Mouse (Mus musculus) naive thymus-derived CD4-positive, alpha-beta T cell, adult 2 months (primary cell): ENCODE measurements around the gene Pald1.

Experiments
- DNase-seq: peaks from one replicate; pipeline ENCODE4 v3.0.0-alpha.2; 2011; ENCODE audit warnings: low read depth

Pald1 gene

DNA sequence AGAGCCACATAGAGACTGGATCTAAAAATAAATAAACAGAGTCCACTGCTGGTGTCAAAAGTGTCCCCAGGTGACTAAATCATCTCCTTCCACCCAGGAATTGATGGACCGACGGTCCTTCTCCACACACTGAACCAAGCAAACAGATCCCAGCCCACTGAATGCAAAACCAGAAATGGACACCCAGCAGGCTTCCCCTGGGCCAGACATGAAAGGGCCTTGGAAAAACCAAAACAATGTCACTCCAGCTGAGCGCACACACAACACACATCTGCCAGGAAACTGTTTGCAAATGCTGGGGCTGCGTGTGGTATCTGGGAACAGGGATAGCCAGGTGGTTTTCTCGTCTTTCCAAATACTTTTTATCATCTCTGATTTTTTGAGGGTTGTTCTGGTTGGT is 13.6 kb downstream of the Pald1 start:
- no peak for DNase-seq

DNA sequence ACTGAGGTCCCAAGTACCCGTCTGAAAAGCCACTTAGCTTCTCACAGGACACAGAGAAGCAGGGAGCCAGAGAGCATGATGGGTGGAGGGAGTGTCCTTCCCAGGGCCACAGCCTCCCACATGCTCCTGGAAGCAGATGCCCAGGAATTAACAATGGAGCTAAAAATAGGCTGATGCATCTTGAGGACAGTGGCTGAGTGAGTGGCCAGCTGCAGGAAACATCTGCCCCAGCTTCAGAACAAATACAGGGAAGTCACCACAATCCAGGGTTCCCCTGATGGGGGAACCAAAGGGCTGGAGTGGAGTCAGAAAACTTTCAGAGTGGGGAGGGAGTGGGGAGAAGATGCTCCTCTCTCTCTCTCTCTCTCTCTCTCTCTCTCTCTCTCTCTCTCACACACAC is 17.4 kb downstream of the Pald1 start:
- no peak for DNase-seq

DNA sequence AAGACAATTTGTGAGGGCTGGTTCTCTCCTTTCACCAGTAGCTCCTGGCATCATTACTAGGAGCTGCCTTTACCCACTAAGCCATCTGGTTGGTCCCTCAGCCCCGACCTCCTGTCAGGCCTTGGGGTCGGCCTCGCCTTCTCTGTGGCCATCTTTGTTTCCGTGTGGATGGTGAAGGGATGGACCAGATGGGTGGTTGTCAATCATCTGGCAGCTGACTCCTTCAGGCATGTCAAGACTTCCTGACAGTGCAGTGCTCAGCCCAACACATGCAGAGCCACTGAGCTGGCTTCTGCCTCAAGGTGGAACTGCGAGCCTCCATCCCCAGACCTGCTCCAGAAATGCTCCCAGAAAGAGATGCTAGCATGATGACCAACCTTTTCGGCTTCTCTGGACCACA is 18.9 kb downstream of the Pald1 start:
- no peak for DNase-seq

DNA sequence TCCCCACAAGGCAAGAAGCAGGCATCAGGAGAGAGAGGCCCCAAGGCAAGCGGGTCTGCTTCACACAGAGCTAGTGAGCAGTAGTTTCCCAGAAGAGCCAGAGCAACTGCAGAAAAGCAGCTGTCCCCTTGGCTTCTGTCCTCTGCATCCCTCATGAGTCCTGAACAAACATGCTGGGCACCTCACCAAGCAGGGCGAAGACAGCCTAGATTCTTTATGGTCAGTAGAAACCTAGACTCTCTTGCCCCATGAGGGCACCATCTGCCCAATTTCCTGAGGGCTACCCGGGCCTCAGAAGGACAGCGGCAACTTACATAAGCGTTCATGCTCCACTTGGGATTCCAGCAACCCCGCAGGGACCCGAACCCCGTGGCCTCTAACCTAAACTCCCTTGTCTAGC is 20.3 kb downstream of the Pald1 start:
- no peak for DNase-seq

DNA sequence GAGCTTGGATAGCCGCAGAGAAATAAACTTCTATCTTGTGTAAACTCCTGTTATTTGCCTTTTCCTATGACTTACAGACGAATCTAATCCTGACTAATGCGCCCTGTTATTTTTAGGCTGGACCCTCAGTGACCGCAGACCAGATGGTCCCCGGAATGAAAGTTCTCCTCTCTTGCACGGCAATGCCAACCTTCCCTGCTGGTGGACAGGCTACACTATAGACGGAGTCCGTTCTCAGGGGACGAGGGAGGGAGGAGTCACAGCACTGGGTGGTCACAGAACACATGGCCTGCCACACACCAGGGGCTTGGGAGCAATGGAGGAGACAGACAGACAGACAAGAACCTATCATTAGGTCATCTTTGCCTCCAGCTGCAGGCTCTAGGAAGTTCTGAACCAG is 20.8 kb downstream of the Pald1 start:
- DNase-seq: no peak

DNA sequence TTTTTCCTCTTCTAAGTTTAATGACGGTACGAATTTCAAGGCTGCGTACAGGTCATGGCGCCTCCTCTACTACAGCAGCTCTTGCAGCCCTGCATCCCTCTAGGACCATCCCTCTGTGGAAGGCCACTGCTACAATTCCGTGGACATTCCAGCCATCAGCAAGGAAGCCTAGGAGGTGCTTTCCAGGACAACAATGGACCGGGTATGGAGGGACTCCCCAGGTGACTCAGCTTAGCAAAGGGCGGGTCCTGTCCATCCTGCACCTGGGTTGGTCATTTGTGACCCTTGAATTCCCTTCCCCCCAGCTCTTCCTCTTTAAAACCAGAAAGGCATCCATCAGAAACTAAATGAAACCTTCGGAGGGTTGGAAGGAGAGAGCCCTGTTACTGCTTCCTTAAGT is 22.7 kb downstream of the Pald1 start:
- no peak for DNase-seq

DNA sequence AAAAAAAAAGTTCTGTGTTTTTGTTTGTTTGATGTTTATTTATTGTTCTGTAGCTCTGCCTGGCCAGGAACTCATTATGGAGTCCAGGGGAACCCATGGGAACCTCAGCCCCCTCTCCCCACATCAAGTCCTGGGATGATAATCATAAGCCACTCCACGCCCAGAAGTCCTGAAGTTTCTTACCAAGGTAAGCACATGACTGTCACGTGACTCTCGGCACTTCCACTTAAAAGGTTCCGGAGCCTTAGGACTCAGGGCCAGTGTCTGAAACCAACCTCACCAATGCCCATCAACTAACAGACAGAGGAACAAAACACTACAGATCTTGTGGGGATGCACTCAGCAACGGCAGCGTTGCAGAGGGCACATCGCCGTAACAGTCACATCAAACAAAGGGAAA is 23.9 kb downstream of the Pald1 start:
- DNase-seq: no peak

DNA sequence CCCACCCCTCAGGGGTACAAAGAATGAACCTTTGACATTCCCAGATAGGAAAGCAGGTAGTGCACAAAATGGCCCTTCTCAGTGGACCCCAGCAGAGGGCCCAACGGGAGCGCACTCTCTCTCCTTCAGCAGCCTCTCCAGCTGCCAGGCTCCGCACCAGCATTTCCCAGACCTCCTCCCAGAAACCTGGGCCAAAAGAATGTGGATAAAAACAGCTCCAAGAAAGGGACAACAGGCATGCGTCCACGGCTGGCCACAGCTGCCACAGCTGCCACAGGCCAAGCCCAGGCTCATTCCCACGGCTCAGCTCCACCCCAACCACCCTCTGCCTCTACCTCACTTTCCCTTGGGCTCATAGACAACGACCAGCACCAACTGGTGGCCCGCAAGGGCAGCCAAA is 25.7 kb downstream of the Pald1 start:
- DNase-seq: no peak

DNA sequence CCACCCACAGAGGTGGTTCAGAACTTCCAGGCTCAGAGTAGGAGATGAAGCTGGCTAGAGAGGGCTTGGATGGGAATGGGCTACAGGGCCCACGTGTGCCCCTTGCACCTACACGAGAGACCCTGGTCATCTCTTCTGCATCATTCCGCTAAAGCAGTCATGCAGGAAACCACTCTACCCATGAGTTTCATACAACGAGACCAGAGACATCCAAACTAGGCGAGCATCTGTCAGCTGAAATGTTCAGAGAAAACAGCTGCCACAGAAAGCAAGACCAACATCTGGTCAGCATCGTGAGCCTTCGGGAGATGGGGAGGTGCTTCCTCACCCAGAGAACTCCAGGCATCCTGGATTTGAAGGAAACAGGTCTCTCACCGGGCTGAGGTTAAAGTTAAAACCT is 26.8 kb downstream of the Pald1 start:
- no peak for DNase-seq

DNA sequence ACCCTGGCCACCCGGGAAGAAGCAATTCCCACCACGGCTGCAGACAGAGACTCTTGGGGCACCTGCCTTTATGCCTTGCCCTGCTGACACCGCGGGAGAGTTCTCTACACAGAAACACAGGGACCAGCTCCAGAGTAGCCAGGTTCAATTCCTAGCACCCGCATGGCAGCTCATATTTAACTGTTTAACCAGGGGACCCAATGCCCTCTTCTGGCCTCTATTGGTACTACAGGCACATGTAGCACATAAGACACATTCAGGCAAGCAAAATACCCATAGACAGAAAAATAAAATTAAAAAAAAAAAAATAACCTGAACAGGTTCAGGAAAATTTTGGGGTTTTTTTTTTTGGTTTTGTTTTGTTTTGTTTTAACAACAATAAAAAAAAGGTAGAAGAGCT is 27.2 kb downstream of the Pald1 start:
- no peak for DNase-seq

DNA sequence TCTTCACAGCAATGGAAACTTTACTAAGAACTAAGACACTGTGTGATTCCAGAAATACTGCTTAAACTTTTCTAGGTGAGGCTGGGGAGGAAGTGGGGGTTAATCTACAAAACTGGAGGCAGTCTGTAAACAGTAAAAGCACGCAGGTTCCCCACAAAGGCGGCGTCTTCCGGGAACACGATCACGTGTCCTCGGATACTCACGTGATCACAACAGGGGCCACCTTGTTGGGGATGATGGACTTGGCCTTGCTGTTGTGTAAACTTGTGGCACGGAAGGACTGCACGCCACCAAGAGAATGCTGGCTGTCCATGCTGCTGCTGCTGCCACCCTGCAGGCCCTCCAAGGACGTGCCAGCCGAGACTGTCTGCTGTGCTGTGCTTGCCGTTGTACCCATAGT is 27.7 kb downstream of the Pald1 start:
- DNase-seq: no peak

DNA sequence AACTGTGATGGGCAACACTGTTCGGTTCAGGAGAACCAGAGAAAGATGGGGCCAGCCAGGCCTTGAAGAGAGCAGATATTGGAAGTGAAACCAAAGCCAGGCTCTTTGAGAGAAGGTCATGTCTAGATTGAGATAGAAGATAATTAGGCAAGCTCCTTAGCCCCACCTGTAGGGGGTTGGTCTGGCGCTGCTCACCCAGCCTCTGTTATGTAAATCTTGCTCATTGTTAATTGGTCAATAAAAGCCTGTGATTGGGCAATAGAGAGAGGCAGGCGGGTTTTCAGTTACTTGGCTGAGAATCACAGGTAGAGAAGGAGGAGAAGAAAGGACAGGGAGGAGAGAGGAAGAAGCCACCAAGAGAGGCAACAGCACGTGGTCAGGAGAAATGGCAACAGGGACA is 32.1 kb downstream of the Pald1 start:
- no peak for DNase-seq

DNA sequence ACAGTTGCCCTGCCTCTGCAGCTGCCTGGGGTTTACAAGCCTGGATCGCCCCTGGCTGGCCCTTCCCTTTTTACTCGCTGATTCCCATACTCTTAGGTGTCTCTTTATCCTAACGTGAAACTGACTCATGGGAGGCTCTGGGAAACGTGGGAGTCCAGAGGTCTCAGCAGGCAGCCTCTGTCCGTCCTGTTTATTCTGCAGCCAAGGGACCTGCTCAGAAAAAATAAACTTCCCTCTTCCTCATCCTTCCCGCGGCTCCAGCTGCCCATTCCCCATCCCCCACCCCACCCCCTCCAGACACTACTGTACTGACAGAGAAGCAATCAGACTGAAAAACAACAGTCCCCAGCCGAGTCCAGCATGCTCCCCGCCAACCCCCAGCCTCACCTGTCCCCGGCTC is 37.0 kb downstream of the Pald1 start:
- no peak for DNase-seq

DNA sequence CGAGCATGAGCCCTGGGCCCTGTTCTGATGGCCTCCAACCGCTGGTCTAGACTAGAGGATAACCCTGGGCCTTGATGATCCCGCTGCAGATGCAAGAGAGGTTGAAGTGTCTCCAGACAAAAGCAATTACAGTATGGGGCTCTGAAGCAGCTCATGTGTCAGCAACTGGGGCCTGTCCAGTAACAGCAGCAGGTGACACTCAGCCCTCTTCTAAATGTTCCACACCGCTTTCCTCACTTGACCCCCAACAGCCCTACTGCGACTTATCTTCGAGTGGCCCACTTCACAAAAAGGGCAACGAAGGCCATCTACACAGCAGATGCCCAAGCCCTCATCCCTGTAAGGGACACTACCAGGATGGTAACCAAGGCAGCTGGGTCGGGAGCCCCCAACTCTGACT is 38.2 kb downstream of the Pald1 start:
- DNase-seq: no peak

DNA sequence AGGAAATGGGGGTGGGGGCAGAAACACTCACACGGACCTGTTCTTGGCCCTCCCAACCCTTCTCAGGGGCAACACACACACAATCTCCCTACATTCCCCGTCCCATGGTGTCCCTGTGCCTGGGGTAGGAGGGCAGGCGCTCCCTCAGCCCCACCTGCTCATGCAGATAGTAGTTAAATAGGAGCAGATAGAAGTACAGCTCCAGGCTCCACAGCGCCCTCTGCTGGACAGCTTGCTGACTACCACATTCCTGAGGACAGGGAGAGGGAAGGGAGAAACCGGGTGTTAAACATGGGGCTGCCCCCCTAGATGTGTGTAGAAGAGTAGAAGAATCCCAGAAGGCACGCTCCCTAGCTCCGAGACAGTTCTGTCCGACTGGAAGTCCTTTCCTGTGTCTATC is 39.4 kb downstream of the Pald1 start:
- peak; percentile 80 for DNase-seq

DNA sequence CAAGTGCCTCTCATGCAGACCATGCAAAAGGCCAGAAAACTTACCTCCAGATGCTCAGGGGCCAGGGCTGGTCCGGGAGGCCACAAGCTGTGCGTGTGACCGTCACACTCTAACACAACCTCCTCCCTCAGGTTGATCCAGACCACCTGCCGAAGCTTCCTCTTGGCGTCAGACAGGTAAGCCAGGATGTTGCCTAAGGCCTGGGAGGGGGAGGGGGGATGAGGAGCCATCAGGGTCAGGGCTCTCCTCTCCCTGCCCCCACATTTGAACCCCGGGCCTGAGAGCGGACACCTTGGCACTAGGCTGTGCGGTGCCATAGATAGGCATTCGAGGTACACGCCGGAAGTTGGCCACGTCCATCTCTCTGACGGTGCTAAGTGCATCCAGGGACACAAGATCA is 40.6 kb downstream of the Pald1 start:
- DNase-seq: no peak

DNA sequence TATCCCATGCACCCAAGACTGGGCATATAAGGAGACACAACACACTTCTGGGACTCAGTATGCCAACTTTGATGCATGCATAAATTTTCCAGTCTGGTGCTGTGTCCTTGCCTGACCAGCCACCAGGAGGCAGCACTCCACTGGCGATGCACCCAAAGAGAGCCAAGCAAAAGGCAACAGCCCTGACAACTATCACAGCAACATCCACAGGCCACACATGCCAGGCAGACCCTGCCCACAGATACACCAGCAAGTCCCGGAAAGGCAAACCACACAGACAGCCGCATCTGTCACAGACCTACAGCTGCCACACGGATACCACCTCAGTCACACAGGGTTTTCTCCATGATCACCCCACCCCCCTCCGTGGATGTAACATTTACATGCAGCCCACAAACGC is 41.8 kb downstream of the Pald1 start:
- peak; percentile 78 for DNase-seq

DNA sequence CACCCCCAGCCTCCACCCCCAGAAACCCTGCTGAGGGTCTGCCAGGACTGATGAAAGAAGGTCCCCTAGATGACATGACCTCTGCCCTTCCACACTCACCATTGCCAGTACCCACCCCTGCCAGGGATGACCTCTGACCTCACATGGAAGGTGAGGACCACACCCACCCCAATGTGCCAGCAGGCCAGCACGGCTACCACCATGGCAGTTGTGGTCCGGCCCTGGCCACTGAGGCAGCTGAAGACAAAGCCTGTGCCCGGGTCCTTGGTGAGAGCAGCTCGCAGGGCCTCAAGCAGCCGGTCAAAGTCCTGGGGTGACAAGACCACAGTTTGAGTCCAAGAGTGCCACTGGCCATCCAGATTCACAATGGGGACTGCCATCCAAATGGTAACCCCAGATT is 42.3 kb downstream of the Pald1 start:
- no peak for DNase-seq

DNA sequence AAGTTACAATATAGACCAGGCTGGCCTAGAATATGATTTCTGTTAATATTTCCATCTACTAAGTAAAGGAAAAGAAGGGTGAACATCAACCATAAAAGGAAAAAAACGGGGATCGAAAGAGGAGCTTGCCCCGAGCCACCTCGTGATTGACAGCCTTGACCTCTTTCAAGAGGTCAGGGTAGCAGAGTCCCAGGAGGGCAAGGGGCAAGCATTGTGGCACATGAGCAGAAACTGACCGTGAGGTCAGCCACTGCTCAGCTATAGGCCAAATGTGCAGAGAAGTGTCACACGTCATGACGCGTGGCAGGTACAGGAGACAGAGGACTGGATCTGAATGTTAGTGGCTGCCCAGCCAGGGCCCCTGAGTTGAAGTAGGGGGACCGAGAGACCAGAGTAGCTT is 43.1 kb downstream of the Pald1 start:
- no peak for DNase-seq

DNA sequence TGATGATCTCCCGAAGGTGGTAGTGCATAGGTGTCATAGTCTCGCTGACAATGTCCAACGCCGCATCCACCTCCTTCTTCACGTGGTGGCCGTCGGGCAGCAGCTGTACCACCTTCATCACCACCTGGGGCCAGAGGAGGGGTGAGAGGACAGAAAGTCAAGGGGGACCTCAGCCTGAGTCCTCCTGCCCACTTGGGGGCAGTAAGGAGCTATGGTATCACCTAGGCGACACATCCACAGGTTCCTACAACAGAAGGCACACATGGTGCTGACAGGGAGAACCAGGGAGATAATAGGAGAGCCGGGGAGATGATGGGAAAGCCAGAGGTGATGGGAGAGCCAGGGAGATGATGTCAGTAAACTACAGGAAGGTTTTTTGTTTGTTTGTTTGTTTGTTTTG is 44.1 kb downstream of the Pald1 start:
- no peak for DNase-seq

DNA sequence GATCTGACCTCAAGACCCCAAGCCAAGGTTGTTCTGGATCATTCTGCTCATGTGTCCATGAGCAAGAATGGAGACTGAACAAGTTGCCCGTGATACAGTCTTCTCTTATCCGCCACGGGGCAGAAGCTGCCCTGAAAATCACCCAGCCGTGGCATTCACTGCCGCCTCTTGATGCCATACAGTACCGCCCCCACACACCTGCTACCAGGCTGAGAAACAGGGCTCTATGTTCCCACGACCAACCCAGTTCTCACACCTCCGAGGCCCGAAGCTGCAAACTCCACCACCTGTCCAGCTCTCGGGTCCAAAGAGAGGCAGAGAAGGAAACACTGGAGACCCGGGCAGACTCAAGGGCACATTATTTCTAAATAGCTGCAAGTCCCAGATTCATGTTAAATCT is 45.7 kb downstream of the Pald1 start:
- DNase-seq: no peak

DNA sequence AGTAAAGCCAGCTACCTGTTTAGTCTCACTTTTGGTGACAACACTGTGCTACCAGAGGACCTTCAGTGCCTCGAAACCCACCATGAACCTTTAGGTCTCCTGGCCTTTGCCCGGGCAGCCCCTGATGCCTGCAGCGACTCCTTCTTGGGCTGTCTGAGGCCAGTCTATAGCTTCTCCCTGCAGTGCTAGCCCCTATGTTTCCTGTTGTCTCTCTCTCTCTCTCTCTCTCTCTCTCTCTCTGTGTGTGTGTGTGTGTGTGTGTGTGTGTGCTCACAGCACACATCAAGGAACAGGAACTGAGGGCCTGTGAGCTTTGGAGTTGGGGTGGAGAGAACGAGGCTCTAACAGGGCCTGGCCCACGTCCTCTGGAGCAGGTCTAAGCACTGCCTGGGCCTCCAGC is 46.7 kb downstream of the Pald1 start:
- DNase-seq: peak; percentile 62

DNA sequence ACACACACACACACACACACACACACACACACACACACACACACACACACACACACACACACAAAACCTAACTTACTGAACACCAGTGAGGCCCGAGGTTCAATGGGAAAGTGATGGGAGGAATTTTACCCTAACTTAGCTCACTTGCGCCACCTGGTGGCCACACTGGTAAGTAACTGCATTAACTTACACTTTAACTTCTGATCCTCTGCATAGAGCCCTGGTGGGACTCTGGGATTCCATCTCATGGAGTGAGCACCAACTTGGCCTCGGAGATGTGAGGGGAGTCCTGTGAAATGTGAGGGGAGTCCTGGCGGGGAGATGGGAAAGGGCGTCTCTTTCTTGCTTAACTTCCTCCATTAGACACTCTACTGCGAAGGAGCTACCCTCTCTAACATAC is 47.2 kb downstream of the Pald1 start:
- DNase-seq: peak; percentile 90

DNA sequence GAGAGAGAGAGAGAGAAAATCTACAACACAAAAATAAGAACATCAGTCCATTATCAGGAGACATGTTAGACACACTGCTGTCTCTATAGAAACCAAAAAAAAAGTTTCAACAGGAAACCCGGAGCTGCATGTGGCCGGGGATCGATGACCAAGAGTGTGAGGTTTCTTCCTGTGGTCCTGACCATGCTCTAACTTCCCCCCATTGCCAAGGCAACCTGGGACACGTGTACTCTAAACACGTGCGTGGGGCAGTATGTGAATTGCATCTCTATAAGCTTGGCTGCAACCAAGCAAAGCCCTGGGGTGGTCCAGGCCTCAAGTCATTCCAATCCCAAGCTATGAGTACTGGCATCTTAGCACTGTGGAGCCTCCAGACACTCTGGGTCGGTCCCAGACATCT is 48.8 kb downstream of the Pald1 start:
- no peak for DNase-seq

DNA sequence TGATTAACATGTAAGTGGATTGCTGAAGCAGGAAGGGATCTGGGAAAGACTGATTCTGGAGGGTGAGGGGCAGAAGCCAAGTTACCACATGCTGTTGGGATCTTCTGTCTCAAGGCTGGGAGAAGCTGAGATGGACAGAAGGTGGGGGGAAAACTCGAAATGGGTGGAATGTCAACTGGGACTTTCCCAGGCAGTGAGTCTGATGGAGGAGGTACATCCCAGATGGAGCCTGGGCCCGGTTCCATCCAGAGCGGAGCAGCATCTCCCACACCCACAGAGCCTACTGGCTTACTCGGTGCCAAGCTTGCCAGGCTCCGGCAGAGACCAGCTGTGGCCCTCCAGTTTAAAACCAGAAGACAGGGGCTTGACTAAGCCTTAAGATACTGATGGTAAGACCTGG is 52.3 kb downstream of the Pald1 start:
- DNase-seq: no peak

DNA sequence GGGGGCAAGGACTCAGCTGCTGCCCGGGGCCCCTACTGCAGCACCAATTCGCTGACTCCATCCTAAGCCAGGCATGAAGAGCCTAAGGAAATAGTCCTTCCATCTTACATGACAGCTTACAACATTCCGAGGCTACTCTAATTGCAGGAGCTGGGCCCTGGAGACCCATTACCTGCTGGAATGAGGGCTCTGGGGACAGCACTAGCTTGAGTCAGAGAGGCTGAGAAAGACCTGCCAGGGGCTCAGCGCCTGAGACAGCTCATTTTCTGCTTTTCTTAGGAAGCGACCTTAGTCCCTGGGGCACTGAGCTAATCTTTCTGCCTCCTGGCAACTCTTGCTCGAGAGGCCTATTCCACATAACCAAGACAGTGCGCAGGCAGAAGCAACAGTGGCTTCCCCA is 54.4 kb downstream of the Pald1 start:
- DNase-seq: no peak
